Mouse (Mus musculus) frontal cortex, postnatal 14 days (tissue): Measurements from ENCODE around the gene 4931406C07Rik.
A peak's percentile ranks its signal among the peaks of the same experiment; 100 is the strongest.
"Not testable (repeated sequence)": the region's sequence is repeated elsewhere in the genome, so short reads cannot be mapped to it uniquely, and the experiment has no call there.

Experiments
- DNase-seq, 2 experiments: peaks; one replicate each; pipeline ENCODE4 v3.0.0; 2022; ENCODE audit warnings: low spot score in 2 of 2

Gene 4931406C07Rik

GRCm38 (mm10) chr9:15306398-15307119 lies at the start of gene 4931406C07Rik:
4931406C07Rik (minus strand) TSS chr9:15306448.
- no peak for DNase-seq

DNA sequence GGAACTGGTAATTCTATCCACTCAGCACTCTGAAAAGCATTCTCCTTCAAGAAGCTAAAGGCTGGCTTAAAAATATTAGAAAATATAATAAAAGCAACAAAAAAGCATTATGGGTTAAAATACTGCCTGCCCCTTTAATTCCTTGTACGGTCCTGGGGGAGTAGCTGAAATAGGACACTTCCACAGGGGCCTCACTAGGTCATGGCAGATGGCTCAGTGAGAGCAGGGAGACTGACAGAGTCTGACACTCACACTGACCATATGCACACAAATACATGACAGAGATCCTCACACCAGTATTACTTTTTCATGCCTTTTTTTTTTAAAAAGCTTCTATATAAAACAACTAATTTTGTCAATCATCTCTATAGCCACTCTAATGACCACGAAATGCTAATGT lies 43.7 kb upstream of the 4931406C07Rik start:
- DNase-seq, result no peak

- no peak for DNase-seq
Observed at GRCm38 (mm10) chr9:15337776-15338175, 31.5 kb upstream of the 4931406C07Rik start.

GRCm38 (mm10) chr9:15318170-15318742 lies 12.0 kb upstream of the 4931406C07Rik start:
- no peak for DNase-seq

GRCm38 (mm10) chr9:15317223-15318169 lies 11.2 kb upstream of the 4931406C07Rik start:
- DNase-seq, result no peak

GRCm38 (mm10) chr9:15316296-15316695 lies 10.0 kb upstream of the 4931406C07Rik start:
- not testable (repeated sequence) for DNase-seq

DNA sequence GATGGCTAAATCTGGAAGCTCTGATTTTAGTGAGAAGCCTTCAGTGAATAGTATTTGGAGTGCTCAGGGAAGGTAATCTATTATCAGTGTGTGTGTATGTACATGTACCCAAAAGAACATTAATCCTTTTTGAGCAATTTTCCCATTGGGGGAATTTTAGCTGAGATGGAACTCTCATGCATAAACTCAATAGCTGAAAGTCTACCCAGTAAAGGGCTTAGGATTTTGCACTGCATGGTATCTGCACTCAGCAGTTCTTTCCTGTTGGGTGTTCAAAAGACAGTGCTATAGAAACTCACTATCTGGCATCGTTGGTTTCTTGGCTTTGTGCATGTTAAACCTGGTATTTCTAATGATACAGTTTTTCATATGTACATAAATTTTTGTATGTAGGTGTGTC lies 8.4 kb upstream of the 4931406C07Rik start:
- no peak for DNase-seq

- DNase-seq, result no peak
Observed at GRCm38 (mm10) chr9:15313633-15314032, 7.4 kb upstream of the 4931406C07Rik start.

GRCm38 (mm10) chr9:15312054-15312735 lies 5.9 kb upstream of the 4931406C07Rik start:
- no peak for DNase-seq

DNA sequence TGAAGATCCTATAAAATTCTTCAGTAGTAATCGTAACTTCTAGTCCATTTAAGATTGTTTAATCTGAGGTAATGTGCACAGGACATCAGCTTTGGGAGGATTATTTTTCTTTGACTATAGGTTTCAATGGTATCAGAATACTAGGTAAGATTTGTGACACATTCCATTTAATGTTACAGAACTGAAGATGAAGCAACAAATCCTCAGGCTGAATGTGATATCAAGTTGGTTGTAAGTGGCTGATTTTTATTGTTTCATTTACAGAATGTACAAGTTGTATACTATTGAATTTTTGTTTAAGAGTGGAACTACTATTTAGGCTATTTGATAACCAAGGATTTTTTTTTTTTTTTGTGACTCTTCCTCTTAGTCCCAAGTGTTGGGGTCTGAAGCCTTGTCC lies 3.9 kb upstream of the 4931406C07Rik start:
- DNase-seq, result no peak

GRCm38 (mm10) chr9:15309425-15309824 lies 3.2 kb upstream of the 4931406C07Rik start:
- no peak for DNase-seq

GRCm38 (mm10) chr9:15308254-15308653 lies 2.0 kb upstream of the 4931406C07Rik start:
- DNase-seq, result no peak

- no peak for DNase-seq
Observed at GRCm38 (mm10) chr9:15307257-15307656, 1.0 kb upstream of the 4931406C07Rik start.

- peak; percentile 92 to 96 for DNase-seq
Observed at GRCm38 (mm10) chr9:15305503-15306397, 498 bp downstream of the 4931406C07Rik start, which contains the start of gene Taf1d. Taf1d (plus strand) TSS chr9:15306214.

DNA sequence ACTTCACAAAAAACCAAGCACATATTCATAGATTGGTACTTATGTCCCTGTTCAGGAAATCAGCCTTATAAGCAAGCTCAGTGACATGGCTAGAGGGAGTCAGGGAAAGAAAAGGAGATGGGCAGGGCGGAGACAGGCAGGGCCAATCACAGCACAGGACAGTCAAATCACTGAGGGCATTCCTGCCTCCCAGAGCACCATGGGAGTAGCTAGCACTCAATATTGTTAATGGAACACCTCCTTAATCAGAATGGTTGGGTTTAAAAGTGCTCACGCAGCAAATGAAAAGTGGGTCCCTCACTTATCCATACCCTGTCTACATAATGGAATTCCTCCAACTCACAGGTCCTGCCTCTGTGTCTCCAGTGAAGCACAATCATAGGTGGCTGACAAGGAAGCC lies 3.4 kb downstream of the 4931406C07Rik start:
- DNase-seq, result no peak

GRCm38 (mm10) chr9:15302006-15302405 lies 4.2 kb downstream of the 4931406C07Rik start:
- not testable (repeated sequence) for DNase-seq

DNA sequence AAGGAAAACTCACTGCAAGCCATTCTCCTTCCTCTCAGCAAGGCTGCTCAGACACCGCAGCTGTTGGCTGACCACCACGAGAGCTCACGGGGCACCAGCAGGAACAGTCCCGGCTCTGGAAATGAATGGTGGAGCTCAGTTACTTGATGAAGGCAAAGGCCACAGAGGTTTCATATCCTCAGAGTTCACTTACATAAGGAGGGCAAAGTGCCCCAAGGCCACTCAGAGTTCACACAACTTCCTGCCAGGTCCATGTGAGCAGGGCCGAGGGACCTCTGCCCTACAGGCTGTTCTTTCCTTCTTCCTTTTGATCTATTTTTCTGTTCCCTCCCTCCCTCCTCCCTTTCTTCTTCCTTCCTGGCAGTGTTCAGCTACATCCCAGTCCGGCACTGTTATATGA lies 4.8 kb downstream of the 4931406C07Rik start:
- DNase-seq, result no peak

GRCm38 (mm10) chr9:15300056-15300455 lies 6.2 kb downstream of the 4931406C07Rik start:
- DNase-seq, result no peak

- no peak for DNase-seq
Observed at GRCm38 (mm10) chr9:15298451-15298850, 7.8 kb downstream of the 4931406C07Rik start.

GRCm38 (mm10) chr9:15297112-15297511 lies 9.1 kb downstream of the 4931406C07Rik start:
- no peak for DNase-seq

DNA sequence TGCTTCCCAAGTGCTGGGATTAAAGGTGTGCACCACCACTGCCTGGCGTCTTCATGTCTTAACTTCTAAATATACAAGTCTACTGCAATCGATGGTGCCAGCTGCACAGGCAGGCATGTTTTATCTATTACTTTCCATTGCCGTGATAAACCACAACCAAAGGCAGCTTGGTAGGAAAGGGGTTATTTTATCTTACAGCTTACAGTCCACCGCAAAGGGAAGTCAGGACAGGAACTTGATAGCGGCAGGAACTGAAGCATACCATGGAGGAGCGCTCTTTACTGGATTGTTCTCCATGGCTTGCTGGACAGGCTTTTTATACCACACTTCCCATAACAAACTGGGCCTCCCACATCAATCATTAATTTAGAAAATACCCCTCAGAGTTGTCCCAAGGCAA lies 17.0 kb downstream of the 4931406C07Rik start:
- DNase-seq, result no peak
